Mouse (Mus musculus): ENCODE data around the gene Surf6. TPM values are rescaled to one million over a fixed set of nuclear protein-coding genes. Genes with fewer than 3 reads are reported as not detected.

The Surf6 gene
- total and polyA plus RNA-seq, 3 experiments = 61.8 to 65.9 TPM; not detected in 1

- peak; percentile 16 for DNase-seq (ENCODE audit: low read depth, low spot score)
- peaks cover 0 to 12% of the 10 kb centered on the region in 2 experiments; a peak in 1 of 4 replicates for H3K4me1 ChIP-seq (ENCODE audit: control insufficient read depth in 1 of 2, insufficient read depth in 2 of 2, low read length in 2 of 2)
- peaks cover 35% of the 10 kb centered on the region for H3K79me2 ChIP-seq (ENCODE audit: control insufficient read depth, insufficient read depth, low read length, poor library complexity)
- no peaks in the 10 kb centered on the region for H3K9me3 ChIP-seq (replicated peaks; ENCODE audit: insufficient read depth, low read length)
- no peak overlapping the region for H3K27ac ChIP-seq (ENCODE audit: control insufficient read depth, low read depth, low read length)
- no peaks in the 10 kb centered on the region for H3K27me3 ChIP-seq (ENCODE audit: control insufficient read depth in 1 of 2, insufficient read depth in 2 of 2, low read length in 2 of 2)
- H3K36me3 ChIP-seq (ENCODE audit: control insufficient read depth in 1 of 2, insufficient read depth in 2 of 2, low read length in 2 of 2) = peaks cover 0 to 8% of the 10 kb centered on the region in 2 experiments; a peak in 3 of 4 replicates
- no peak overlapping the region for H3K4me3 ChIP-seq (ENCODE audit: control insufficient read depth in 1 of 2, insufficient read depth in 1 of 2, low read depth in 2 of 2, low read length in 2 of 2)
- TF ChIP-seq CTCF (IDR thresholded peaks at IDR 0.05 in 2 of 3, conservative IDR thresholded peaks at IDR 0.05 in 1 of 3; ENCODE audit: control insufficient read depth in 1 of 3, insufficient read depth in 1 of 3, low read depth in 2 of 3, low read length in 3 of 3, poor library complexity in 1 of 3, severe bottlenecking in 1 of 3) = no peak
- peak in 1 of 2 experiments; percentile 37; a peak in 2 of 4 replicates for TF ChIP-seq POLR2A (IDR thresholded peaks at IDR 0.05; ENCODE audit: control insufficient read depth in 1 of 2, insufficient read depth in 1 of 2, low read depth in 1 of 2, low read length in 2 of 2, poor library complexity in 1 of 2)
- no peak for TF ChIP-seq USF1 (IDR thresholded peaks at IDR 0.05; ENCODE audit: low read depth, low read length)
- peak; percentile 77 for TF ChIP-seq POLR2AphosphoS2 (IDR thresholded peaks at IDR 0.05; ENCODE audit: low read length)
- TF ChIP-seq POLR2AphosphoS5 (IDR thresholded peaks at IDR 0.05; ENCODE audit: borderline replicate concordance, low read depth, low read length) = 0 out of 2 replicates have a peak, but pooled peaks have one; percentile 12
- no peak for TF ChIP-seq ETS1 (IDR thresholded peaks at IDR 0.05; ENCODE audit: low read depth, low read length)
- no peak overlapping the region for H3K9ac ChIP-seq (ENCODE audit: control insufficient read depth, low read depth, low read length, poor library complexity, severe bottlenecking)
Observed at GRCm38 (mm10) chr2:26920190-26920855, 17.6 kb upstream of the Surf6 start.

GRCm38 (mm10) chr2:26919684-26920083 is 17.0 kb upstream of the Surf6 start:
- peaks cover 38% of the 10 kb centered on the region for H3K79me2 ChIP-seq (ENCODE audit: control insufficient read depth, insufficient read depth, low read length, poor library complexity)
- peaks cover under 1 to 8% of the 10 kb centered on the region in 2 experiments; a peak in 3 of 4 replicates for H3K36me3 ChIP-seq (ENCODE audit: control insufficient read depth in 1 of 2, insufficient read depth in 2 of 2, low read length in 2 of 2)
- no peaks in the 10 kb centered on the region for H3K27me3 ChIP-seq (ENCODE audit: control insufficient read depth in 1 of 2, insufficient read depth in 2 of 2, low read length in 2 of 2)
- no peak for DNase-seq (ENCODE audit: low read depth, low spot score)
- TF ChIP-seq NELFE (IDR thresholded peaks at IDR 0.05; ENCODE audit: low read depth, low read length) (no peak), TAL1 (IDR thresholded peaks at IDR 0.05; ENCODE audit: low read length) (no peak), ZNF384 (IDR thresholded peaks at IDR 0.05; ENCODE audit: low read depth, low read length) (no peak), CHD2 (IDR thresholded peaks at IDR 0.05; ENCODE audit: low read length) (no peak), CTCF (IDR thresholded peaks at IDR 0.05 in 2 of 3, conservative IDR thresholded peaks at IDR 0.05 in 1 of 3; ENCODE audit: control insufficient read depth in 1 of 3, insufficient read depth in 1 of 3, low read depth in 2 of 3, low read length in 3 of 3, poor library complexity in 1 of 3, severe bottlenecking in 1 of 3) (no peak), USF1 (IDR thresholded peaks at IDR 0.05; ENCODE audit: low read depth, low read length) (no peak), MEF2A (IDR thresholded peaks at IDR 0.05; ENCODE audit: extremely low read depth, insufficient replicate concordance, low read depth, low read length, poor library complexity, severe bottlenecking) (no peak), SMC3 (IDR thresholded peaks at IDR 0.05; ENCODE audit: low read depth, low read length) (no peak), TBP (IDR thresholded peaks at IDR 0.05; ENCODE audit: low read depth, low read length) (no peak), GABPA (IDR thresholded peaks at IDR 0.05; ENCODE audit: low read depth, low read length) (no peak), KAT2A (conservative IDR thresholded peaks at IDR 0.05; ENCODE audit: low read depth, low read length) (no peak), HCFC1 (IDR thresholded peaks at IDR 0.05; ENCODE audit: low read depth, low read length) (no peak), CHD1 (IDR thresholded peaks at IDR 0.05; ENCODE audit: low read depth, low read length) (no peak), MAZ (IDR thresholded peaks at IDR 0.05; ENCODE audit: low read depth, low read length) (no peak), POLR2AphosphoS5 (IDR thresholded peaks at IDR 0.05; ENCODE audit: borderline replicate concordance, low read depth, low read length) (no peak), ETS1 (IDR thresholded peaks at IDR 0.05; ENCODE audit: low read depth, low read length) (no peak), GATA1 (IDR thresholded peaks at IDR 0.05; ENCODE audit: low read depth, low read length) (no peak)
- peaks cover 0 to 15% of the 10 kb centered on the region in 2 experiments; a peak in 1 of 4 replicates for H3K4me1 ChIP-seq (ENCODE audit: control insufficient read depth in 1 of 2, insufficient read depth in 2 of 2, low read length in 2 of 2)
- H3K27ac ChIP-seq (ENCODE audit: control insufficient read depth, low read depth, low read length) = no peak overlapping the region
- no peak overlapping the region for H3K9ac ChIP-seq (ENCODE audit: control insufficient read depth, low read depth, low read length, poor library complexity, severe bottlenecking)
- no peaks in the 10 kb centered on the region for H3K9me3 ChIP-seq (replicated peaks; ENCODE audit: insufficient read depth, low read length)
- H3K4me3 ChIP-seq (ENCODE audit: control insufficient read depth in 1 of 2, insufficient read depth in 1 of 2, low read depth in 2 of 2, low read length in 2 of 2) = no peak overlapping the region

Data from MEL (cell line).